Mouse (Mus musculus) cerebellum, adult 2 months (tissue): ENCODE measurements around the gene Dpp4. TPM values are rescaled to one million over a fixed set of nuclear protein-coding genes. Genes with fewer than 3 reads are reported as not detected.

Source experiments
- DNase-seq, 2 experiments: peaks; one replicate each; pipeline ENCODE4 v3.0.0; 2021
- H3K27ac ChIP-seq: fragments of 200-500 bp; 2 replicates; pipeline ENCODE4 v1.5.1; 2012; ENCODE audit warnings: low read length, control low read depth, inconsistent platforms; ENCODE audit not compliant: insufficient read depth
- H3K27me3 ChIP-seq: fragments of 200-500 bp; 2 replicates; pipeline ENCODE4 v1.6.1; 2012; ENCODE audit warnings: inconsistent platforms, mild to moderate bottlenecking, low read length, moderate library complexity; ENCODE audit not compliant: control insufficient read depth, insufficient read depth
- H3K4me1 ChIP-seq: fragments of 200-500 bp; 2 replicates; pipeline ENCODE4 v1.6.1; 2011; ENCODE audit warnings: low read length; ENCODE audit not compliant: control insufficient read depth, insufficient read depth
- H3K4me3 ChIP-seq: fragments of 200-500 bp; replicated peaks from 2 replicates; pipeline ENCODE3; 2011; ENCODE audit warnings: mild to moderate bottlenecking, low read depth, low read length, control low read depth; ENCODE audit not compliant: insufficient read depth
- CTCF ChIP-seq: fragments of 200-500 bp; IDR thresholded peaks from 2 replicates; pipeline ENCODE4 v1.5.1; 2011; ENCODE audit warnings: low read depth, mild to moderate bottlenecking, control low read depth, low read length, moderate library complexity, borderline replicate concordance; ENCODE audit not compliant: insufficient read depth
- POLR2A ChIP-seq: fragments of 200-500 bp; IDR thresholded peaks from 2 replicates; pipeline ENCODE4 v1.6.1; 2011; ENCODE audit warnings: low read length, control low read depth, borderline replicate concordance; ENCODE audit not compliant: insufficient read depth
- WGBS: fragments of 180-500 bp; shearing (Covaris S2); methylation state at CpG from one replicate; pipeline ENCODE4 v1.1.7; 2018; 5-methylcytosine and 5-hydroxymethylcytosine counted together
- polyA plus RNA-seq: library from polyadenylated mRNA; depleted of rRNA; stranded (reverse); fragments of >200 nt; gene quantifications from 2 replicates; pipeline ENCODE4 v1.2.3, GENCODE M21; 2012

Gene Dpp4
- polyA plus RNA-seq, 1 experiment, result 0.85 TPM

- Histone ChIP-seq H3K27ac (no peak overlapping the region), H3K4me3 (no peak overlapping the region), H3K4me1 (peaks cover 3% of the 10 kb centered on the region; the same call in 1 of the 2 replicates), H3K27me3 (no peaks in the 10 kb centered on the region)
- TF ChIP-seq CTCF, result no peak
- no peak for TF ChIP-seq POLR2A
- WGBS, result 94% methylated on average over 4 of the region's 4 CpGs
- no peak for DNase-seq
Observed at GRCm38 (mm10) chr2:62421229-62421628, 9.2 kb upstream of the Dpp4 start.

DNA sequence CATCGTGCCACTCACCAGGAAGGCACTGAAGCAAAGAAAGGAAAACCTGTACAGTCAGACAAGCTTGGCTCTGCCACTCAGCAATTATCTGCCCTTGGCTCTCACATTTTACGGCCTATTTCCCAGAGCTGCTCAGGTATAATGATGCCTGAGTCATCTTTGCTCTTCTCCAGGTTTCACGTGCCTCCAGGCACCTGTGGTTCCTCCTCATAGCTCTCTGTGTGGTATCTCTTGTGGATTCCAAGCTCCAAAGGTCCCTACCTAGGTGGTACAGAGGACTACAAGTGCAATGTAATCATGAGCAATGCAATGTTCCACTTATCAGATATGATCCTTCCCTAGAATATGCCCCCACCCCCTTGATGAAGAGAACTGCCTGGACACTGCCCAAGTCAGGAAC, 8.0 kb upstream of the Dpp4 start:
- Histone ChIP-seq H3K27ac (no peak overlapping the region), H3K4me3 (no peak overlapping the region), H3K27me3 (no peaks in the 10 kb centered on the region), H3K4me1 (peaks cover 3% of the 10 kb centered on the region; the same call in 1 of the 2 replicates)
- no peak for DNase-seq
- WGBS, result 15% methylated on average over 3 of the region's 3 CpGs
- TF ChIP-seq CTCF (no peak), POLR2A (no peak)

DNA sequence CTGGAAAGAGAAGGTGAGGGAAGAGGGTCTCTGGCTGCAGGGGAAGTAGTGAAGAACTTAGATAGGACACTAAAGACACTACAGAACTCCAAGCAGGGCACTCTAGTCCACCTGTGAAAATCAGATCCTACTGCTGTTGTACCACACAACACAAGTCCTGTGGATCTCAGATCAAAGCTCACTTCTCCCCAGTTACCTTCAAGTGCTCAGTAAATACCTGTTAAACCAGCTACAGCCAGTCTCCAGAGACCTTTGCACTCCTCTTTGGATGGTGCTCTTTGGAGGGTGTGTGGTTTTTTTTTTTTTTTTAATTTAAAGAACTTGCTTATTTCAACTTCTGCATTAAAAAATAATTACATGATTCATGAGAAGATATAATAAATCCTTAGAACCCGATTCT, 5.2 kb upstream of the Dpp4 start:
- Histone ChIP-seq H3K4me3 (no peak overlapping the region), H3K27ac (no peak overlapping the region), H3K27me3 (no peaks in the 10 kb centered on the region), H3K4me1 (peaks cover 3% of the 10 kb centered on the region; the same call in 1 of the 2 replicates)
- no peak for DNase-seq
- WGBS, result 86% methylated on average over 1 of the region's 1 CpGs
- no peak for TF ChIP-seq CTCF
- no peak for TF ChIP-seq POLR2A

GRCm38 (mm10) chr2:62411211-62412080, 585 bp downstream of the Dpp4 start:
- 8% methylated on average over 47 of the region's 47 CpGs for WGBS
- Histone ChIP-seq H3K4me1 (peaks cover 6% of the 10 kb centered on the region; the same call in 1 of the 2 replicates), H3K27me3 (peaks cover 3% of the 10 kb centered on the region; the same call in 1 of the 2 replicates), H3K4me3 (peak overlapping the region; percentile 15), H3K27ac (no peak overlapping the region)
- no peak for TF ChIP-seq POLR2A
- TF ChIP-seq CTCF, result no peak
- peak; percentile 1 to 7 for DNase-seq

DNA sequence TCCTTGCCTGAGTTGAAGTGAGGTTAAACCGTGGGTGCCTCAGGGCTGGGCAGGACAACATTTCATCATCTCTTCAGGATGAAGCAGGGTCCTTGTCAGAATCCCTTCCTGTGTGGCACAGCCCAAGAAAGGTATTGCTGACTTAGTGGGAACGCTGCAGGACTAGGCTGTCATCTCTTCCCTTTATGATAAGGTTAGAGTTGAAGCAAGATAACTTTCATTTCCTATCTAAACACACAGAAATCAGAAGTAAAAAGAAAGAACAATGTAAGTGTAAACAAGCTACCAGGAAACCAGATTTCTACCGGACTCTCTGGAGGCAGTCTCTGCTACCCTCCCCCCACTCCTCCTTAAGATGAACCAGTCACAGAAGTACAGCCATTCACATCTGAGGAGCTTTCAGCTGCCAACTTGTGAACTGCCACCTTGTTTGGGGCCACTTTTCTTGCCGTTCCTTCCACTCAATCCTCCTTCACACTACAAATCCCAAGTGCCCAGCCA, 3.3 kb downstream of the Dpp4 start:
- TF ChIP-seq POLR2A (no peak), CTCF (no peak)
- WGBS, result 49% methylated on average over 4 of the region's 4 CpGs
- Histone ChIP-seq H3K4me1 (peaks cover 6% of the 10 kb centered on the region; the same call in 1 of the 2 replicates), H3K4me3 (no peak overlapping the region), H3K27me3 (peaks cover 3% of the 10 kb centered on the region; the same call in 1 of the 2 replicates), H3K27ac (no peak overlapping the region)
- DNase-seq, result no peak

DNA sequence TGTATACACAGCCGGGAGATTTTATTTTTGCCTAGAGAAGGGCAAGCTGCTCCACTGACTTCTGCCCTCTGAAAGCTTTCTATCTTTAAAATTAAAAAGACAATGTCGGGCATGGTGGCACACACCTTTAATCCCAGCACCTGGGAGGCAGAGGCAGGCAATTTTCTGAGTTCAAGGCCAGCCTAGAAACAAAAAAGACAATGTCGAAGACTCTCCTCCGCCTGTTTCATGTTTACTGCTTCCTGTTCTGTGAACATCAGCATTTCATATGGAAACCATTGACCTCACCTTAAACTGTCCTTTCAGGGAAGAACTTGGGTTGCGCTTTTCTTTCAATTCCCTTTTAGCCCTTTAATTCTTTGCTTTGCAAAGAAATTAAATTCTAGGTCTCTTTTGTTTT, 3.8 kb downstream of the Dpp4 start:
- H3K4me1 ChIP-seq, result peaks cover 6% of the 10 kb centered on the region; the same call in 1 of the 2 replicates
- H3K27ac ChIP-seq, result no peak overlapping the region
- 95% methylated on average over 5 of the region's 5 CpGs for WGBS
- TF ChIP-seq CTCF (no peak), POLR2A (no peak)
- no peak overlapping the region for H3K4me3 ChIP-seq
- no peak for DNase-seq
- peaks cover 3% of the 10 kb centered on the region; the same call in 1 of the 2 replicates for H3K27me3 ChIP-seq

- no peak for DNase-seq
- Histone ChIP-seq H3K4me3 (no peak overlapping the region), H3K4me1 (no peaks in the 10 kb centered on the region), H3K27ac (no peak overlapping the region), H3K27me3 (no peaks in the 10 kb centered on the region)
- WGBS, result 81% methylated on average over 5 of the region's 5 CpGs
- TF ChIP-seq POLR2A (no peak), CTCF (no peak)
Observed at GRCm38 (mm10) chr2:62403556-62404135, 8.4 kb downstream of the Dpp4 start.
